Mouse (Mus musculus) splenic B cell, adult 2 months (primary cell): ENCODE results near the gene Gtf2i.

ENCODE experiments used
- DNase-seq: peaks from one replicate; pipeline ENCODE4 v3.0.0-alpha.2; 2011; ENCODE audit warnings: low read depth, low spot score
- H3K27me3 ChIP-seq: 2 replicates; pipeline ENCODE4 v1.6.1; 2012; ENCODE audit warnings: mild to moderate bottlenecking, low read length, moderate library complexity, mixed read lengths; ENCODE audit not compliant: control insufficient read depth, poor library complexity, insufficient read depth, severe bottlenecking
- H3K36me3 ChIP-seq: 2 replicates; pipeline ENCODE4 v1.6.1; 2012; ENCODE audit warnings: mild to moderate bottlenecking, low read length, moderate library complexity, mixed read lengths; ENCODE audit not compliant: control insufficient read depth, poor library complexity, insufficient read depth, severe bottlenecking

Gene Gtf2i

DNA sequence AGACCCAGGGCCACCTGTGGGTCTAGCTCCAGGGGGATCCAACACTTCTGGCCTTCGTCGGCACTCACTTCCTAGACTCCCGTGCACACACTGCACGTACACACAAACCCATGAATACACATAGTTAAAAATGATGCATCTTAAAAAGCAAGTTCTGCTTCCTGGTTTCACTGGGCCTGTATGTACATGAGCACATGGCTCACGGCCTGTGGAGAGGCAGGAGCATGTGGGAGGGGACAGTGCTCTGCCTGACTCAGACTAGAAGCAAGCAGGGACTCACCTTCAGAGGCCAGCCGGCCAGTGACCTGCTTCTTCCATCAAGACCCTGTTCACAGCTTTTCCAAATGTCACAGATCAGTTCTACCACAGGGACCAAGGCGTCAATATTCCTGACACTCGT is 120.9 kb downstream of the Gtf2i start:
- H3K36me3 ChIP-seq = 0 out of 2 replicates have a peak, but pooled peaks cover 2% of the 10 kb centered on the region
- DNase-seq = no peak
- H3K27me3 ChIP-seq = no peaks in the 10 kb centered on the region

DNA sequence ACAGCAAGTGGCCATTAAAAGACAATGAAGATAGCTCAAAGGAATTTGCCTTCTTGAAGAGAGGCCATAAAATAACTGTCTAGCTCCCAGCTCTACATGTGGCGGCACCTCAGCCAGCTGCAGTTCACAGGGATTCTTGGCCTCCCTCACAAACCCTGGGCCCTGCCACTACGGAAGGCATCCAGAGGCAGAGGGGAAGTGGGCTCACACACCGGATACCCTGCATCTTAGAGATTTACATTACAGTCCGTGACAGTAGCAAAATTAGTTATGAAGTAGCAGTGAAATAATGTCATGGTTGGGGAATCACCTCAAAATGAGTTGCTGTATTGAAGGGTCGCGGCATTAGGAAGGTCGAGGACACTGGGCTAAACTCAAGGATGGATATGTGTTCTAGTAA is 126.0 kb downstream of the Gtf2i start:
- H3K27me3 ChIP-seq = no peaks in the 10 kb centered on the region
- no peaks in the 10 kb centered on the region for H3K36me3 ChIP-seq
- DNase-seq = peak; percentile 38
